Mouse (Mus musculus) ES-Bruce4 (cell line): Measurements from ENCODE around the gene Mycbp2. TPM values are rescaled to one million over a fixed set of nuclear protein-coding genes. Genes with fewer than 3 reads are reported as not detected.

Experiments
- H3K27ac ChIP-seq: 2 replicates; pipeline ENCODE4 v1.5.1; 2012; ENCODE audit warnings: low read length, inconsistent platforms; ENCODE audit not compliant: insufficient read depth
- H3K27me3 ChIP-seq: 2 replicates; pipeline ENCODE4 v1.6.1; 2012; ENCODE audit warnings: mild to moderate bottlenecking, low read length, inconsistent platforms; ENCODE audit not compliant: control insufficient read depth, poor library complexity, insufficient read depth, severe bottlenecking
- H3K36me3 ChIP-seq: 2 replicates; pipeline ENCODE4 v1.6.1; 2012; ENCODE audit warnings: inconsistent platforms, mild to moderate bottlenecking, low read length, moderate library complexity; ENCODE audit not compliant: control insufficient read depth, poor library complexity, insufficient read depth, severe bottlenecking
- H3K4me1 ChIP-seq: one replicate; pipeline ENCODE4 v1.8.1; 2011; ENCODE audit warnings: low read length; ENCODE audit not compliant: control insufficient read depth, insufficient read depth
- H3K4me3 ChIP-seq: 2 replicates; pipeline ENCODE4 v1.5.1; 2011; ENCODE audit warnings: low read depth, mild to moderate bottlenecking, low read length
- H3K9ac ChIP-seq: 2 replicates; pipeline ENCODE4 v1.6.1; 2012; ENCODE audit warnings: low read depth, mild to moderate bottlenecking, inconsistent platforms; ENCODE audit not compliant: poor library complexity, severe bottlenecking
- H3K9me3 ChIP-seq: replicated peaks from 2 replicates; pipeline ENCODE4 v1.6.1; 2012; ENCODE audit warnings: mild to moderate bottlenecking, low read length, inconsistent platforms; ENCODE audit not compliant: control insufficient read depth, poor library complexity, insufficient read depth, severe bottlenecking
- CTCF ChIP-seq: IDR thresholded peaks from one replicate; pipeline ENCODE4 v1.8.1; 2011; ENCODE audit warnings: low read depth, low read length
- EP300 ChIP-seq: IDR thresholded peaks from 2 replicates; pipeline ENCODE4 v1.6.1; 2011; ENCODE audit warnings: low read depth, low read length; ENCODE audit not compliant: insufficient read depth
- POLR2A ChIP-seq: IDR thresholded peaks from one replicate; pipeline ENCODE4 v1.8.1; 2011; ENCODE audit warnings: low read length; ENCODE audit not compliant: insufficient read depth
- polyA plus RNA-seq: library from polyadenylated mRNA; stranded (reverse); fragments of >200 nt; gene quantifications from 2 replicates; pipeline ENCODE4 v1.2.4, GENCODE M21; 2011; ENCODE audit warnings: low read depth; ENCODE audit not compliant: missing spikeins, insufficient read depth, insufficient read length

The Mycbp2 gene
- polyA plus RNA-seq, 1 experiment = 45.7 TPM

GRCm38 (mm10) chr14:103065294-103066167 lies 281.1 kb downstream of the Mycbp2 start:
- Histone ChIP-seq H3K4me1 (no peaks in the 10 kb centered on the region), H3K27me3 (no peaks in the 10 kb centered on the region), H3K36me3 (no peaks in the 10 kb centered on the region), H3K9ac (0 out of 2 replicates have a peak overlapping the region, but pooled peaks have one; percentile 37), H3K9me3 (peaks cover 11% of the 10 kb centered on the region), H3K4me3 (peak overlapping the region; percentile 31; the same call in 1 of the 2 replicates), H3K27ac (no peak overlapping the region)
- TF ChIP-seq EP300 (no peak), POLR2A (no peak), CTCF (peak; percentile 47)

Other genes starting within 250 kb of the Mycbp2 start
- 79.9 and 89.9 TPM in 2 replicates for gene Fbxl3, start 247.2 kb downstream of the Mycbp2 start, polyA plus RNA-seq
- gene Scel, start 166.5 kb upstream of the Mycbp2 start, polyA plus RNA-seq = 9.8 and 10.3 TPM in 2 replicates